Mouse (Mus musculus) embryonic facial prominence, embryonic 15.5 days (tissue): ENCODE data around the gene Eps15l1. TPM values are rescaled to one million over a fixed set of nuclear protein-coding genes. Genes with fewer than 3 reads are reported as not detected.

ENCODE experiments used
- ATAC-seq: fragments of 200-750 bp; cut with Nextera tagmentation; 2 replicates; pipeline ENCODE4 v1.8.0; 2017; ENCODE audit warnings: low read depth, moderate TSS enrichment; ENCODE audit not compliant: insufficient number of reproducible peaks, low FRiP score, low TSS enrichment
- H3K27ac ChIP-seq: fragments of 300-500 bp; sonication (generic); replicated peaks from 2 replicates; pipeline ENCODE4 v1.5.1; 2015; ENCODE audit warnings: mild to moderate bottlenecking, inconsistent platforms
- H3K27me3 ChIP-seq: fragments of 300-500 bp; sonication (generic); 2 replicates; pipeline ENCODE4 v1.6.1; 2015; ENCODE audit warnings: inconsistent platforms
- H3K36me3 ChIP-seq: fragments of 300-500 bp; sonication (generic); 2 replicates; pipeline ENCODE4 v1.6.1; 2015; ENCODE audit warnings: mild to moderate bottlenecking, inconsistent platforms
- H3K4me1 ChIP-seq: fragments of 300-500 bp; sonication (generic); 2 replicates; pipeline ENCODE4 v1.6.1; 2015; ENCODE audit warnings: inconsistent platforms
- H3K4me2 ChIP-seq: fragments of 300-500 bp; sonication (generic); replicated peaks from 2 replicates; pipeline ENCODE4 v1.6.1; 2015; ENCODE audit warnings: mild to moderate bottlenecking, inconsistent platforms
- H3K4me3 ChIP-seq: fragments of 300-500 bp; sonication (generic); replicated peaks from 2 replicates; pipeline ENCODE4 v1.5.1; 2015; ENCODE audit warnings: mild to moderate bottlenecking, inconsistent platforms
- H3K9ac ChIP-seq: fragments of 300-500 bp; sonication (generic); 2 replicates; pipeline ENCODE4 v1.6.1; 2015; ENCODE audit warnings: inconsistent platforms
- H3K9me3 ChIP-seq: fragments of 300-500 bp; sonication (generic); replicated peaks from 2 replicates; pipeline ENCODE4 v1.6.1; 2016; ENCODE audit warnings: inconsistent platforms
- WGBS: fragments of 180-500 bp; shearing (Covaris S2); methylation state at CpG from one replicate; pipeline ENCODE4 v1.1.7; 2015; 5-methylcytosine and 5-hydroxymethylcytosine counted together
- polyA plus RNA-seq: library from polyadenylated mRNA; unstranded; fragments of >200 nt; fragmentation: Nextera tagmentation; extraction: Ambion mirVana; gene quantifications from 2 replicates; pipeline ENCODE4 v1.2.1, GENCODE M21; 2015

Eps15l1 gene
- polyA plus RNA-seq, 1 experiment from 2014 or later: 56.6 TPM

GRCm38 (mm10) chr8:72302986-72303612 lies 118.2 kb downstream of the Eps15l1 start:
- Histone ChIP-seq H3K4me1 (peaks cover 8% of the 10 kb centered on the region), H3K4me3 (no peak overlapping the region), H3K4me2 (peak overlapping the region; percentile 12), H3K36me3 (no peaks in the 10 kb centered on the region), H3K9ac (no peak overlapping the region), H3K27ac (peak overlapping the region; percentile 89), H3K27me3 (no peaks in the 10 kb centered on the region), H3K9me3 (no peaks in the 10 kb centered on the region)
- ATAC-seq: peak; percentile 48; the same call in 1 of the 2 replicates
- 42% methylated on average over 8 of the region's 8 CpGs for WGBS

GRCm38 (mm10) chr8:72301497-72301896 lies 119.8 kb downstream of the Eps15l1 start:
- 81% methylated on average over 5 of the region's 5 CpGs for WGBS

GRCm38 (mm10) chr8:72300654-72301400 lies 120.4 kb downstream of the Eps15l1 start:
- Histone ChIP-seq H3K9me3 (no peaks in the 10 kb centered on the region), H3K27me3 (no peaks in the 10 kb centered on the region), H3K36me3 (no peaks in the 10 kb centered on the region), H3K4me2 (no peak overlapping the region), H3K4me1 (peaks cover 12% of the 10 kb centered on the region), H3K27ac (no peak overlapping the region), H3K4me3 (no peak overlapping the region), H3K9ac (no peak overlapping the region)
- WGBS: 80% methylated on average over 9 of the region's 9 CpGs
- ATAC-seq: no peak

More at GRCm38 (mm10) chr8:72301497-72301896, 119.8 kb downstream of the Eps15l1 start:
- peaks cover 8% of the 10 kb centered on the region for H3K4me1 ChIP-seq
- H3K27me3 ChIP-seq: no peaks in the 10 kb centered on the region
- H3K36me3 ChIP-seq: no peaks in the 10 kb centered on the region
- ATAC-seq: no peak
- no peak overlapping the region for H3K27ac ChIP-seq
- H3K9me3 ChIP-seq: no peaks in the 10 kb centered on the region
- H3K4me3 ChIP-seq: no peak overlapping the region
- no peak overlapping the region for H3K4me2 ChIP-seq
- no peak overlapping the region for H3K9ac ChIP-seq

GRCm38 (mm10) chr8:72298928-72299327 lies 122.3 kb downstream of the Eps15l1 start:
- ATAC-seq: no peak
- no peak overlapping the region for H3K9ac ChIP-seq
- no peaks in the 10 kb centered on the region for H3K27me3 ChIP-seq
- H3K4me3 ChIP-seq: no peak overlapping the region
- no peaks in the 10 kb centered on the region for H3K36me3 ChIP-seq
- H3K27ac ChIP-seq: no peak overlapping the region
- H3K4me2 ChIP-seq: no peak overlapping the region
- 75% methylated on average over 1 of the region's 1 CpGs for WGBS
- peaks cover 24% of the 10 kb centered on the region for H3K4me1 ChIP-seq
- no peaks in the 10 kb centered on the region for H3K9me3 ChIP-seq

GRCm38 (mm10) chr8:72296561-72296960 lies 124.7 kb downstream of the Eps15l1 start:
- WGBS: 92% methylated on average over 8 of the region's 8 CpGs
- Histone ChIP-seq H3K27ac (no peak overlapping the region), H3K9ac (no peak overlapping the region)

GRCm38 (mm10) chr8:72295679-72296078 lies 125.6 kb downstream of the Eps15l1 start:
- Histone ChIP-seq H3K9ac (no peak overlapping the region), H3K4me2 (0 out of 2 replicates have a peak overlapping the region, but pooled peaks have one; percentile 21), H3K9me3 (no peaks in the 10 kb centered on the region), H3K4me3 (no peak overlapping the region), H3K27ac (peak overlapping the region; percentile 86), H3K36me3 (no peaks in the 10 kb centered on the region), H3K4me1 (peaks cover 16% of the 10 kb centered on the region), H3K27me3 (no peaks in the 10 kb centered on the region)
- WGBS: 35% methylated on average over 8 of the region's 8 CpGs
- ATAC-seq: peak; percentile 91

More at GRCm38 (mm10) chr8:72296561-72296960, 124.7 kb downstream of the Eps15l1 start:
- no peak overlapping the region for H3K4me3 ChIP-seq
- H3K9me3 ChIP-seq: no peaks in the 10 kb centered on the region
- no peaks in the 10 kb centered on the region for H3K27me3 ChIP-seq
- H3K4me1 ChIP-seq: peaks cover 16% of the 10 kb centered on the region
- ATAC-seq: no peak
- no peaks in the 10 kb centered on the region for H3K36me3 ChIP-seq
- H3K4me2 ChIP-seq: no peak overlapping the region

GRCm38 (mm10) chr8:72295125-72295524 lies 126.1 kb downstream of the Eps15l1 start:
- Histone ChIP-seq H3K36me3 (no peaks in the 10 kb centered on the region), H3K4me2 (no peak overlapping the region), H3K4me1 (peaks cover 16% of the 10 kb centered on the region), H3K27me3 (no peaks in the 10 kb centered on the region), H3K9ac (no peak overlapping the region), H3K27ac (peak overlapping the region; percentile 86), H3K9me3 (no peaks in the 10 kb centered on the region), H3K4me3 (no peak overlapping the region)
- no peak for ATAC-seq
- WGBS: 65% methylated on average over 3 of the region's 3 CpGs

- no peak for ATAC-seq
- no peaks in the 10 kb centered on the region for H3K27me3 ChIP-seq
Measured at GRCm38 (mm10) chr8:72293309-72293708, 128.0 kb downstream of the Eps15l1 start.

GRCm38 (mm10) chr8:72291104-72291503 lies 130.2 kb downstream of the Eps15l1 start:
- WGBS: 57% methylated on average over 2 of the region's 2 CpGs
- H3K36me3 ChIP-seq: no peaks in the 10 kb centered on the region
- H3K4me2 ChIP-seq: no peak overlapping the region
- H3K4me3 ChIP-seq: no peak overlapping the region
- peaks cover 15% of the 10 kb centered on the region for H3K4me1 ChIP-seq
- no peaks in the 10 kb centered on the region for H3K27me3 ChIP-seq
- H3K27ac ChIP-seq: no peak overlapping the region
- no peak overlapping the region for H3K9ac ChIP-seq
- no peak for ATAC-seq
- no peaks in the 10 kb centered on the region for H3K9me3 ChIP-seq

More at GRCm38 (mm10) chr8:72293309-72293708, 128.0 kb downstream of the Eps15l1 start:
- H3K36me3 ChIP-seq: no peaks in the 10 kb centered on the region
- no peak overlapping the region for H3K4me2 ChIP-seq
- H3K4me3 ChIP-seq: no peak overlapping the region
- H3K27ac ChIP-seq: no peak overlapping the region
- no peaks in the 10 kb centered on the region for H3K9me3 ChIP-seq
- no peak overlapping the region for H3K9ac ChIP-seq
- peaks cover 16% of the 10 kb centered on the region for H3K4me1 ChIP-seq
